Mouse (Mus musculus): ENCODE measurements around the gene Gpr21. TPM values are rescaled to one million over a fixed set of nuclear protein-coding genes. Genes with fewer than 3 reads are reported as not detected.

Gene Gpr21
- polyA plus RNA-seq (2014; fragmentation: Nextera tagmentation; extraction: Ambion mirVana): 1.3 and 1.5 TPM in 2 replicates

DNA sequence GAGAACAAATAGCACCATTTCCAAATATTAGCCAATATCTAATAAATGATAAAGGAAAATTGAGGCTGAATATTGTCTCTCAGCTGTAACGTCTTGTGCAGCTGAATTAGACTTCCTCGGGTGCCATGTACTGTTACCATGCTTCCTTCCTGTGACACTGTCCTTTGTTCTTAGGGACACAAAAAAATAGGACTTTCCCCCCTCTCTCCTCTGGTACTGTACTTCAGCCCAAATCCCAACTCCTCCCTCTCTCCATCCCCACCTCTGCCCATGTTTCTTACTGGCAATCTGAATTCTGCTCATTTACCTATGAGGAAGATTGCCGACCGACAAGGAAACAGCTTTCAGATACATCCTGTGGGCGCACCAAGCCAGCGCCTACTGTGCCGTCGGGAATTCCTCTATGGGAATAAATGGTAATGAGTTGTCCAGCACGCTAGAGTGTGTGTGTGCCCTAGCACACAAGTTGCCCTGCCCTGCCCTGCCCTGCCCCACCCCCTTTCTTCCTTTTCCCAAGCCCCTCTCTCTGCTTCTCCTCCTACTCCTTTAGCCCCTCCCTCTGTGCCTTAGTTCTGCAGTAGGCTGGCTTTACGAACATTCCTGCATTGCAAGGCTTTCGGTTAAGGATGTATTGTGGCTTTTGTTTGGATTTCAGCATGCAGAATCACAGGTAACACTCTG lies at the start of gene Gpr21:
Gene Gpr21, plus strand, starts transcription at position 303 of the 681 bp plus-strand sequence.
- Histone ChIP-seq H3K27ac (replicated peaks; ENCODE audit: low read depth, low read length) (no peak within 1 kb of the TSS), H3K4me2 (ENCODE audit: low read depth, severe bottlenecking) (peak within 1 kb of the TSS; percentile 7; the same call in 1 of the 2 replicates), H3K4me3 (ENCODE audit: low read depth, low read length) (no peak within 1 kb of the TSS), H3K4me1 (ENCODE audit: control insufficient read depth, insufficient read depth, low read length) (0 out of 2 replicates have a peak, but pooled peaks cover 4% of the 10 kb centered on the region), H3K9me3 (ENCODE audit: control insufficient read depth, low read length) (no peaks in the 10 kb centered on the region), H3K9ac (ENCODE audit: low read length) (no peak within 1 kb of the TSS), H3K36me3 (ENCODE audit: control insufficient read depth, insufficient read depth, low read length) (peaks cover 6% of the 10 kb centered on the region), H3K27me3 (ENCODE audit: control insufficient read depth, insufficient read depth, low read length) (no peaks in the 10 kb centered on the region)
- DNase-seq (ENCODE audit: low spot score) (no peak), ATAC-seq (ENCODE audit: insufficient number of reproducible peaks, low FRiP score, low TSS enrichment, low read depth) (0 out of 2 replicates have a peak, but pooled peaks have one; percentile 70)
- whole genome bisulfite sequencing: 34% methylated on average over 11 of the region's 11 CpGs

DNA sequence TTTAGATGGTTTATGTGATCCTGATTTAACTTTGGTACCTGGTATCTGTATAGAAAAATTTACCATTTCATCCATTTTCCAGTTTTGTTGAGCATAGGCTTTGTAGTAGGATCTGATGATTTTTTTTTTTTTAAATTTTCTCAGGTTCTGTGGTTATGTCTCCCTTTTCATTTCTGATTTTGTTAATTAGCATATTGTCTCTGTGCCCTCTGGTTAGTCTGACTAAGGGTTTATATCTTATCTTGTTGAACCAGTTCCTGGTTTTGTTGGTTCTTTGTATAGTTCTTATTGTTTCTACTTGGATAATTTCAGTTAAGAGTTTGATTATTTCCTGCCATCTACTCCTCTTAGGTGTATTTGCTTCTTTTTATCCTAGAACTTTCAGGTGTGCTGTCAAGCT lies 36.6 kb upstream of the Gpr21 start:
- ATAC-seq (ENCODE audit: insufficient number of reproducible peaks, low FRiP score, low TSS enrichment, low read depth) (no peak), DNase-seq (ENCODE audit: low spot score) (no peak)
- Histone ChIP-seq H3K4me1 (ENCODE audit: control insufficient read depth, insufficient read depth, low read length) (no peaks in the 10 kb centered on the region), H3K27me3 (ENCODE audit: control insufficient read depth, insufficient read depth, low read length) (no peaks in the 10 kb centered on the region), H3K27ac (replicated peaks; ENCODE audit: low read depth, low read length) (no peak overlapping the region), H3K4me3 (ENCODE audit: low read depth, low read length) (no peak overlapping the region), H3K9me3 (ENCODE audit: control insufficient read depth, low read length) (no peaks in the 10 kb centered on the region), H3K9ac (ENCODE audit: low read length) (no peak overlapping the region), H3K36me3 (ENCODE audit: control insufficient read depth, insufficient read depth, low read length) (peaks cover 6% of the 10 kb centered on the region; the same call in 1 of the 2 replicates), H3K4me2 (ENCODE audit: low read depth, severe bottlenecking) (no peak overlapping the region)

DNA sequence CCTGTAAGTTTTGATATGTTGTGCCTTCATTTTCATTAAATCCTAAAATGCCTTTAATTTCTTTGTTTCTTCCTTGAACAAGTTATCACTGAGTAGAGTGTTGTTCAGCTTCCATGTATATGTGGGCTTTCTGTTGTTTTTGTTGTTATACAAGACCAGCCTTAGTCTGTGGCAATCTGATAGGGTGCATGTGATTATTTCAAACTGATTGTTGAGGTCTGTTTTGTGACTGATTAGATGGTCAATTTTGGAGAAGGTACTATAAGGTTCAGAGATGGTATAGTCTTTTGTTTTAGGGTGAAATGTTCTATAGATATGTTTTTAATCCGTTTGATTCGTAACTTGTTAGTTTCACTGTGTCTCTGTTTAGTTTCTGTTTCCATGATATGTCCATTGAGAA lies 36.1 kb upstream of the Gpr21 start:
- peaks cover 6% of the 10 kb centered on the region; the same call in 1 of the 2 replicates for H3K36me3 ChIP-seq (ENCODE audit: control insufficient read depth, insufficient read depth, low read length)
- WGBS: 96% methylated on average over 2 of the region's 2 CpGs

DNA sequence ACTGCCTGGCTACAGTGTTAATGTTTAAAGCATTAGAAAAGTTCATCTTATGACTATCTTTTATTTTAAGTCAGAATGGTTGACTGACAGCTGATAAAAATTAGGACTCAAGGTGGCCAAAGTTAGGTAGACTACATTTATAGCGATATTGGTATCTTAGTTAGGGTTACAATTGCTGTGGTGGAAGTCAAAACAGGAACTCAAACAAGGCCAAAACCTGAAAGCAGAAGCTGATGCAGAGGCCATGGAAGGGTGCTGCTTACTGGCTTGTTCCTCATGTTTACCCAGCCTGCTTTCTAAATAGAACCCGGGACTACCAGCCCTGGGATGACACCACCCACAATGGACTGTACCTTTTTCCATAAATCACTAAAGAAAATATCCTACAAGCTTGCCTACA lies 32.0 kb upstream of the Gpr21 start:
- DNase-seq (ENCODE audit: low spot score): no peak
- H3K9ac ChIP-seq (ENCODE audit: low read length): no peak overlapping the region
- no peak overlapping the region for H3K27ac ChIP-seq (replicated peaks; ENCODE audit: low read depth, low read length)
- WGBS: 90% methylated on average over 2 of the region's 2 CpGs
- no peaks in the 10 kb centered on the region for H3K9me3 ChIP-seq (ENCODE audit: control insufficient read depth, low read length)
- H3K4me3 ChIP-seq (ENCODE audit: low read depth, low read length): no peak overlapping the region
- ATAC-seq (ENCODE audit: insufficient number of reproducible peaks, low FRiP score, low TSS enrichment, low read depth): no peak
- no peaks in the 10 kb centered on the region for H3K27me3 ChIP-seq (ENCODE audit: control insufficient read depth, insufficient read depth, low read length)
- H3K4me1 ChIP-seq (ENCODE audit: control insufficient read depth, insufficient read depth, low read length): no peaks in the 10 kb centered on the region
- peaks cover 1% of the 10 kb centered on the region; the same call in 1 of the 2 replicates for H3K36me3 ChIP-seq (ENCODE audit: control insufficient read depth, insufficient read depth, low read length)
- no peak overlapping the region for H3K4me2 ChIP-seq (ENCODE audit: low read depth, severe bottlenecking)

More for the DNA sequence above, 36.1 kb upstream of the Gpr21 start:
- H3K27me3 ChIP-seq (ENCODE audit: control insufficient read depth, insufficient read depth, low read length): no peaks in the 10 kb centered on the region
- H3K4me2 ChIP-seq (ENCODE audit: low read depth, severe bottlenecking): no peak overlapping the region
- no peak overlapping the region for H3K4me3 ChIP-seq (ENCODE audit: low read depth, low read length)
- no peak overlapping the region for H3K9ac ChIP-seq (ENCODE audit: low read length)
- DNase-seq (ENCODE audit: low spot score) (no peak), ATAC-seq (ENCODE audit: insufficient number of reproducible peaks, low FRiP score, low TSS enrichment, low read depth) (no peak)
- no peaks in the 10 kb centered on the region for H3K9me3 ChIP-seq (ENCODE audit: control insufficient read depth, low read length)
- H3K27ac ChIP-seq (replicated peaks; ENCODE audit: low read depth, low read length): no peak overlapping the region
- H3K4me1 ChIP-seq (ENCODE audit: control insufficient read depth, insufficient read depth, low read length): no peaks in the 10 kb centered on the region

DNA sequence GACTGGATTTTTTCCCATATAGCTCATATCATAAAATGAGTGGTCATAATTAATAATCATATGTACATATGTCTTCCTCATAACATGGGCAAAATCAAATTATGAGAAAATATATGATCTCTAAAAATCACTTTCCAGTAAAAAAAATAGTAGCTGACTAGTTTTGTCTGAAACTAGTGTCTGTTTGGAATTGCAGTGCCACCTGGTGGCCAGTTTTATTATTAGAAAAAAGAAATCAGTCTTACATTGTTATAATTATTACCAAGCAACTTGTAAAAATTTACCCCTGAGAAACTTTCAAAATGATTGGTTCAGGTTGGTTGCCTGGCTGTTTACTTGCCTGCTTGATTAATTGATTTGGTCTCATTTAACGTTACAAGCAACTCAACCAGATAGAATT lies 30.8 kb upstream of the Gpr21 start:
- Histone ChIP-seq H3K9me3 (ENCODE audit: control insufficient read depth, low read length) (no peaks in the 10 kb centered on the region), H3K9ac (ENCODE audit: low read length) (no peak overlapping the region), H3K4me3 (ENCODE audit: low read depth, low read length) (no peak overlapping the region), H3K4me2 (ENCODE audit: low read depth, severe bottlenecking) (no peak overlapping the region), H3K27ac (replicated peaks; ENCODE audit: low read depth, low read length) (no peak overlapping the region), H3K36me3 (ENCODE audit: control insufficient read depth, insufficient read depth, low read length) (peaks cover 4% of the 10 kb centered on the region; the same call in 1 of the 2 replicates), H3K27me3 (ENCODE audit: control insufficient read depth, insufficient read depth, low read length) (no peaks in the 10 kb centered on the region), H3K4me1 (ENCODE audit: control insufficient read depth, insufficient read depth, low read length) (no peaks in the 10 kb centered on the region)
- DNase-seq (ENCODE audit: low spot score) (peak; percentile 24), ATAC-seq (ENCODE audit: insufficient number of reproducible peaks, low FRiP score, low TSS enrichment, low read depth) (no peak)
- 82% methylated on average over 1 of the region's 1 CpGs for WGBS

DNA sequence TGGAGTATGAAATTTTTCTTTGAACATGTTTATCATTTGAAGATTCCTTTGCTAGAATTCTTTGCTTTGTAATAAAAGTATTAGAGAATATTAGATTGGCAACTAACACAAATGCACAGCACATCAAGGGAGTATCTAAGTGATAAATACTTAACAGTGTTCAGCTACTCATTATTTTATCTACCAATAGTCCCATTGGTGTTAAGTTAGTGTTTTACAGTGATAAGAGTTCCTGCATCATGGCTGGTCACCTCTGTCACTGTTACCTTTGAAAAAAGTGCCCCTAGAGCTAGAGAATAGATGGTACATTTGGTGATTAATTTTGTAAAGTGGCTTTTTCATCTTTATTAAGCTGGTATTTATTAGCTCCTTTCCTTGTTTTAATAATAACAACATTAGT lies 29.7 kb upstream of the Gpr21 start:
- no peak for ATAC-seq (ENCODE audit: insufficient number of reproducible peaks, low FRiP score, low TSS enrichment, low read depth)
- Histone ChIP-seq H3K36me3 (ENCODE audit: control insufficient read depth, insufficient read depth, low read length) (peaks cover 4% of the 10 kb centered on the region; the same call in 1 of the 2 replicates), H3K27ac (replicated peaks; ENCODE audit: low read depth, low read length) (no peak overlapping the region)

DNA sequence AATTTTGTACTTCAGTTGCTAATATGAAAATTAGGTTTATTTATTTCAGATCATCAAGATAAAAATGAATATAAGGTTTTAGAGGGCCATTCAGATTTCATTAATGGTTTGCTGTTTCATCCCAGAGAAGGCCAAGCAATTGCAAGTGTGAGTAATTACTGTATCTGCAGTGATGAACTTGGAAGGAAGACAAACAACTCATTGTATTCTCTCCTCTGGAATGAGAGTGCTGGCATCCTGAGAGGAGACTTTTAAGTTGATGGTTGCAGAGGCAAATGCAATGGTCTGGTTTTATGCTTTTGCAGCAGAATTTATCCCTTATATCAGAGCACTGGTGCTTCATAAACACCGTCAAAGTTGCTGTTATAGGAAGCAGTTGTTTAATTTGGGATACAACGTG lies 27.2 kb upstream of the Gpr21 start:
- Histone ChIP-seq H3K4me1 (ENCODE audit: control insufficient read depth, insufficient read depth, low read length) (no peaks in the 10 kb centered on the region), H3K9ac (ENCODE audit: low read length) (no peak overlapping the region), H3K4me3 (ENCODE audit: low read depth, low read length) (no peak overlapping the region), H3K27ac (replicated peaks; ENCODE audit: low read depth, low read length) (no peak overlapping the region), H3K9me3 (ENCODE audit: control insufficient read depth, low read length) (no peaks in the 10 kb centered on the region), H3K27me3 (ENCODE audit: control insufficient read depth, insufficient read depth, low read length) (no peaks in the 10 kb centered on the region), H3K36me3 (ENCODE audit: control insufficient read depth, insufficient read depth, low read length) (peaks cover 8% of the 10 kb centered on the region; the same call in 1 of the 2 replicates), H3K4me2 (ENCODE audit: low read depth, severe bottlenecking) (no peak overlapping the region)
- ATAC-seq (ENCODE audit: insufficient number of reproducible peaks, low FRiP score, low TSS enrichment, low read depth) (no peak), DNase-seq (ENCODE audit: low spot score) (no peak)
- WGBS: 92% methylated on average over 2 of the region's 2 CpGs

More for the DNA sequence above, 29.7 kb upstream of the Gpr21 start:
- H3K4me3 ChIP-seq (ENCODE audit: low read depth, low read length): no peak overlapping the region
- no peak for DNase-seq (ENCODE audit: low spot score)
- no peaks in the 10 kb centered on the region for H3K9me3 ChIP-seq (ENCODE audit: control insufficient read depth, low read length)
- H3K9ac ChIP-seq (ENCODE audit: low read length): no peak overlapping the region
- H3K27me3 ChIP-seq (ENCODE audit: control insufficient read depth, insufficient read depth, low read length): no peaks in the 10 kb centered on the region
- no peaks in the 10 kb centered on the region for H3K4me1 ChIP-seq (ENCODE audit: control insufficient read depth, insufficient read depth, low read length)
- H3K4me2 ChIP-seq (ENCODE audit: low read depth, severe bottlenecking): no peak overlapping the region

DNA sequence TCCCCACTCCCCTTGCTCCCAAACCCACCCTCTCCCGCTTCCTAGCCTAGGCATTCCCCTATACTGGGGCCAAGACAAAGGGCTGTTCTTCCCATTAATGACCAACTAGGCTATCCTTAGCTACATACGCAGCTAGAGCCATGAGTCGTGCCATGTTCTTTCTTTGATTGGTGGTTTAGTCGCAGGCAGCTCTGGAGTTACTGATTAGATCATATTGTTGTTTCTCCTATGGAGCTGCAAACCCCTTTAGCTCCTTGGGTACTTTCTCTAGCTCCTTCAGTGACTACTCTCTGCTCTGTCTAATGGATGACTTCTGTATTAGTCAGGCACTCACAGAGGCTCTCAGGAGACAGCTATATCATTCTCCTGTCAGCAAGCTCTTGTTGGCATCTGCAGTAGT lies 18.8 kb upstream of the Gpr21 start:
- Histone ChIP-seq H3K27ac (replicated peaks; ENCODE audit: low read depth, low read length) (no peak overlapping the region), H3K4me2 (ENCODE audit: low read depth, severe bottlenecking) (no peak overlapping the region), H3K4me3 (ENCODE audit: low read depth, low read length) (no peak overlapping the region), H3K9ac (ENCODE audit: low read length) (no peak overlapping the region), H3K27me3 (ENCODE audit: control insufficient read depth, insufficient read depth, low read length) (no peaks in the 10 kb centered on the region), H3K9me3 (ENCODE audit: control insufficient read depth, low read length) (no peaks in the 10 kb centered on the region), H3K36me3 (ENCODE audit: control insufficient read depth, insufficient read depth, low read length) (peaks cover 4% of the 10 kb centered on the region; the same call in 1 of the 2 replicates), H3K4me1 (ENCODE audit: control insufficient read depth, insufficient read depth, low read length) (no peaks in the 10 kb centered on the region)
- 92% methylated on average over 4 of the region's 4 CpGs for WGBS
- ATAC-seq (ENCODE audit: insufficient number of reproducible peaks, low FRiP score, low TSS enrichment, low read depth): no peak
- no peak for DNase-seq (ENCODE audit: low spot score)

Data from limb, embryonic 11.5 days (tissue).